Mouse (Mus musculus): ENCODE data around the gene Esrra.

- TF ChIP-seq CTCF (IDR thresholded peaks at IDR 0.05; ENCODE audit: low read depth) (no peak), EP300 (optimal IDR thresholded peaks at IDR 0.05) (no peak)
These were observed 1.5 kb upstream of the Esrra start for GRCm38 (mm10) chr19:6922901-6923735.

Measured in stomach, postnatal 0 days (tissue).